Mouse (Mus musculus): ENCODE results near the gene Wnt9b.

Gene Wnt9b

GRCm38 (mm10) chr11:103683667-103684334 is 65.8 kb downstream of the Wnt9b start:
- DNase-seq (ENCODE audit: inconsistent ontology term) = peak; percentile 68
